8 mouse cellular contexts compared by ENCODE assay signal in genomic region chr8:13600204-13600603, GRCm38 (mm10). TPM values are rescaled to one million over a fixed set of nuclear protein-coding genes. Genes with fewer than 3 reads are reported as not detected.
DNase-seq lines count a peak whose midpoint lies in the region; ATAC-seq and TF ChIP-seq lines count a peak whose summit lies in the region.

No protein-coding gene starts in this region.

- H3K4me2 ChIP-seq in midbrain, embryonic 16.5 days (ENCODE audit: low read length), result no peak overlapping the region

- no peaks in the 10 kb centered on the region for H3K4me1 ChIP-seq in midbrain, embryonic 10.5 days
- no peaks in the 10 kb centered on the region for H3K4me1 ChIP-seq in midbrain, embryonic 16.5 days (ENCODE audit: control insufficient read depth, insufficient read depth, low read length)

- DNase-seq in midbrain, embryonic 10.5 days (ENCODE audit: low spot score), result no peak
- DNase-seq in kidney, adult 9 months, result peak; percentile 34
- DNase-seq in lung, postnatal 36 days, result peak; percentile 77
- peak; percentile 75 for DNase-seq in thymus, postnatal 14 days
- no peak for DNase-seq in frontal cortex, postnatal 10 days (ENCODE audit: low spot score in 2 of 2)
- DNase-seq in layer of hippocampus, adult 2 months (ENCODE audit: low spot score in 2 of 2), result no peak
- DNase-seq in gastrocnemius, adult 8-10 months (ENCODE audit: low spot score in 2 of 2), result no peak

- no peak for ATAC-seq in midbrain, embryonic 16.5 days

- no peaks in the 10 kb centered on the region for H3K27me3 ChIP-seq in midbrain, embryonic 10.5 days (ENCODE audit: low read depth, poor library complexity, severe bottlenecking)
- no peaks in the 10 kb centered on the region for H3K27me3 ChIP-seq in midbrain, embryonic 16.5 days (ENCODE audit: control insufficient read depth, insufficient read depth, low read depth, low read length)

- H3K36me3 ChIP-seq in midbrain, embryonic 10.5 days, result peaks cover 30% of the 10 kb centered on the region
- H3K36me3 ChIP-seq in midbrain, embryonic 16.5 days (ENCODE audit: control insufficient read depth, insufficient read depth, low read length), result peaks cover 7% of the 10 kb centered on the region; the same call in 1 of the 2 replicates

- no peak for TF ChIP-seq CTCF in layer of hippocampus, adult 2 months (conservative IDR thresholded peaks at IDR 0.05)

- H3K9ac ChIP-seq in midbrain, embryonic 16.5 days (ENCODE audit: low read depth, low read length), result no peak overlapping the region

- no peaks in the 10 kb centered on the region for H3K9me3 ChIP-seq in midbrain, embryonic 10.5 days (replicated peaks)
- H3K9me3 ChIP-seq in midbrain, embryonic 16.5 days (replicated peaks; ENCODE audit: control insufficient read depth, low read length, poor library complexity, severe bottlenecking), result no peaks in the 10 kb centered on the region

- H3K4me3 ChIP-seq in midbrain, embryonic 10.5 days, result no peak overlapping the region
- H3K4me3 ChIP-seq in midbrain, embryonic 16.5 days (ENCODE audit: low read depth, low read length), result no peak overlapping the region
- H3K4me3 ChIP-seq in layer of hippocampus, adult 2 months, result no peak overlapping the region

- 80% methylated on average over 7 of the region's 7 CpGs for WGBS in midbrain, embryonic 10.5 days
- 85% methylated on average over 7 of the region's 7 CpGs for WGBS in midbrain, embryonic 16.5 days

- 0 out of 2 replicates have a peak overlapping the region, but pooled peaks have one; percentile 13 for H3K27ac ChIP-seq in midbrain, embryonic 10.5 days (replicated peaks)
- H3K27ac ChIP-seq in midbrain, embryonic 16.5 days (ENCODE audit: low read length), result no peak overlapping the region
- no peak overlapping the region for H3K27ac ChIP-seq in layer of hippocampus, adult 2 months

RNA-seq across cellular contexts. Expression of gene 1700029H14Rik, which starts 37.9 kb away (rescaled TPM):
- polyA plus RNA-seq in midbrain, embryonic 10.5 days (2016; fragmentation: Nextera tagmentation; extraction: Ambion mirVana), result not detected in 2 replicates
- not detected in 2 replicates for polyA plus RNA-seq in midbrain, embryonic 16.5 days (2015; fragmentation: Nextera tagmentation; extraction: Ambion mirVana)
- total RNA-seq in layer of hippocampus, adult 2 months (2021), result not detected
- not detected for total RNA-seq in gastrocnemius, adult 8-10 months (2022)

Comparison
In these comparisons a context has a peak if more than half of its experiments do, and no peak if none do; other contexts are left out.
1. DNase-seq: peak in kidney, adult 9 months (single experiment), lung, postnatal 36 days (single experiment) and thymus, postnatal 14 days (single experiment); none in midbrain, embryonic 10.5 days (single experiment), frontal cortex, postnatal 10 days (0 of 2), layer of hippocampus, adult 2 months (0 of 2) and gastrocnemius, adult 8-10 months (0 of 2).